Mouse (Mus musculus): Measurements from ENCODE around the gene Lipt1. TPM values are rescaled to one million over a fixed set of nuclear protein-coding genes. Genes with fewer than 3 reads are reported as not detected.

Lipt1 gene
- total RNA-seq (2014; fragmentation: Nextera tagmentation) = 16.9 and 20.0 TPM in 2 replicates
- 9.2 and 9.7 TPM in 2 replicates for total RNA-seq (2017)
- polyA plus RNA-seq (2012) = 0.88 and 1.1 TPM in 2 replicates

GRCm38 (mm10) chr1:37871704-37872103, at the start of gene Lipt1:
Gene Lipt1 (plus strand): TSS chr1:37871738.
- peak within 1 kb of the TSS; percentile 72 for H3K4me3 ChIP-seq (ENCODE audit: low read depth, low read length)
- no peaks in the 10 kb centered on the region for H3K27me3 ChIP-seq (ENCODE audit: insufficient read depth, low read length)
- DNase-seq (ENCODE audit: low spot score) = peak; percentile 22
- peaks cover 29% of the 10 kb centered on the region for H3K4me1 ChIP-seq (ENCODE audit: insufficient read depth, low read depth, low read length)
- H3K36me3 ChIP-seq (replicated peaks) = peaks cover 24% of the 10 kb centered on the region
- TF ChIP-seq CTCF (IDR thresholded peaks at IDR 0.05; ENCODE audit: low read depth, low read length) (no peak), TAL1 (conservative IDR thresholded peaks at IDR 0.05; ENCODE audit: low read depth, low read length) (no peak), GATA1 (IDR thresholded peaks at IDR 0.05; ENCODE audit: borderline replicate concordance, low read length) (no peak), GATA2 (IDR thresholded peaks at IDR 0.05; ENCODE audit: borderline replicate concordance, low read depth, low read length) (no peak), POLR2AphosphoS5 (IDR thresholded peaks at IDR 0.05; ENCODE audit: insufficient replicate concordance, low read depth, low read length) (no peak)
- H3K9me3 ChIP-seq (replicated peaks) = peaks cover 10% of the 10 kb centered on the region
- no peak for ATAC-seq (ENCODE audit: extremely low read depth, insufficient number of reproducible peaks, low FRiP score, poor library complexity, severe bottlenecking)

- DNase-seq (ENCODE audit: low spot score) (no peak), ATAC-seq (ENCODE audit: extremely low read depth, insufficient number of reproducible peaks, low FRiP score, poor library complexity, severe bottlenecking) (no peak)
- TF ChIP-seq GATA1 (IDR thresholded peaks at IDR 0.05; ENCODE audit: borderline replicate concordance, low read length) (no peak), GATA2 (IDR thresholded peaks at IDR 0.05; ENCODE audit: borderline replicate concordance, low read depth, low read length) (no peak), CTCF (IDR thresholded peaks at IDR 0.05; ENCODE audit: low read depth, low read length) (no peak), POLR2AphosphoS5 (IDR thresholded peaks at IDR 0.05; ENCODE audit: insufficient replicate concordance, low read depth, low read length) (no peak), TAL1 (conservative IDR thresholded peaks at IDR 0.05; ENCODE audit: low read depth, low read length) (no peak)
- H3K4me1 ChIP-seq (ENCODE audit: insufficient read depth, low read depth, low read length) = no peaks in the 10 kb centered on the region
- peaks cover 14% of the 10 kb centered on the region for H3K27me3 ChIP-seq (ENCODE audit: insufficient read depth, low read length)
- no peak overlapping the region for H3K4me3 ChIP-seq (ENCODE audit: low read depth, low read length)
- no peaks in the 10 kb centered on the region for H3K36me3 ChIP-seq (replicated peaks)
- H3K9me3 ChIP-seq (replicated peaks) = no peaks in the 10 kb centered on the region
These were observed 39.9 kb upstream of the Lipt1 start for GRCm38 (mm10) chr1:37831681-37832080.

GRCm38 (mm10) chr1:37846878-37847277, 24.7 kb upstream of the Lipt1 start:
- DNase-seq (ENCODE audit: low spot score) = no peak
- H3K4me3 ChIP-seq (ENCODE audit: low read depth, low read length) = no peak overlapping the region
- H3K4me1 ChIP-seq (ENCODE audit: insufficient read depth, low read depth, low read length) = no peaks in the 10 kb centered on the region
- no peak for TF ChIP-seq CTCF (IDR thresholded peaks at IDR 0.05; ENCODE audit: low read depth, low read length)
- TF ChIP-seq TAL1 (conservative IDR thresholded peaks at IDR 0.05; ENCODE audit: low read depth, low read length) = no peak
- TF ChIP-seq POLR2AphosphoS5 (IDR thresholded peaks at IDR 0.05; ENCODE audit: insufficient replicate concordance, low read depth, low read length) = no peak
- no peak for TF ChIP-seq GATA2 (IDR thresholded peaks at IDR 0.05; ENCODE audit: borderline replicate concordance, low read depth, low read length)
- no peak for TF ChIP-seq GATA1 (IDR thresholded peaks at IDR 0.05; ENCODE audit: borderline replicate concordance, low read length)
- H3K27me3 ChIP-seq (ENCODE audit: insufficient read depth, low read length) = peaks cover 15% of the 10 kb centered on the region
- H3K36me3 ChIP-seq (replicated peaks) = no peaks in the 10 kb centered on the region
- ATAC-seq (ENCODE audit: extremely low read depth, insufficient number of reproducible peaks, low FRiP score, poor library complexity, severe bottlenecking) = no peak
- no peaks in the 10 kb centered on the region for H3K9me3 ChIP-seq (replicated peaks)

GRCm38 (mm10) chr1:37850696-37851095, 20.8 kb upstream of the Lipt1 start:
- TF ChIP-seq TAL1 (conservative IDR thresholded peaks at IDR 0.05; ENCODE audit: low read depth, low read length) = no peak
- TF ChIP-seq GATA2 (IDR thresholded peaks at IDR 0.05; ENCODE audit: borderline replicate concordance, low read depth, low read length) = no peak
- no peak for TF ChIP-seq POLR2AphosphoS5 (IDR thresholded peaks at IDR 0.05; ENCODE audit: insufficient replicate concordance, low read depth, low read length)
- TF ChIP-seq GATA1 (IDR thresholded peaks at IDR 0.05; ENCODE audit: borderline replicate concordance, low read length) = no peak
- TF ChIP-seq CTCF (IDR thresholded peaks at IDR 0.05; ENCODE audit: low read depth, low read length) = no peak
- Histone ChIP-seq H3K36me3 (replicated peaks) (no peaks in the 10 kb centered on the region), H3K27me3 (ENCODE audit: insufficient read depth, low read length) (peaks cover 13% of the 10 kb centered on the region), H3K4me3 (ENCODE audit: low read depth, low read length) (no peak overlapping the region), H3K9me3 (replicated peaks) (no peaks in the 10 kb centered on the region), H3K4me1 (ENCODE audit: insufficient read depth, low read depth, low read length) (peaks cover 3% of the 10 kb centered on the region)
- ATAC-seq (ENCODE audit: extremely low read depth, insufficient number of reproducible peaks, low FRiP score, poor library complexity, severe bottlenecking) (no peak), DNase-seq (ENCODE audit: low spot score) (no peak)

- TF ChIP-seq GATA1 (IDR thresholded peaks at IDR 0.05; ENCODE audit: borderline replicate concordance, low read length) (no peak), POLR2AphosphoS5 (IDR thresholded peaks at IDR 0.05; ENCODE audit: insufficient replicate concordance, low read depth, low read length) (no peak), GATA2 (IDR thresholded peaks at IDR 0.05; ENCODE audit: borderline replicate concordance, low read depth, low read length) (no peak), TAL1 (conservative IDR thresholded peaks at IDR 0.05; ENCODE audit: low read depth, low read length) (no peak), CTCF (IDR thresholded peaks at IDR 0.05; ENCODE audit: low read depth, low read length) (no peak)
- Histone ChIP-seq H3K27me3 (ENCODE audit: insufficient read depth, low read length) (peaks cover 4% of the 10 kb centered on the region; the same call in 1 of the 2 replicates), H3K9me3 (replicated peaks) (no peaks in the 10 kb centered on the region), H3K4me1 (ENCODE audit: insufficient read depth, low read depth, low read length) (peaks cover 28% of the 10 kb centered on the region), H3K36me3 (replicated peaks) (no peaks in the 10 kb centered on the region), H3K4me3 (ENCODE audit: low read depth, low read length) (peak overlapping the region; percentile 80)
- peak; percentile 98 for DNase-seq (ENCODE audit: low spot score)
- ATAC-seq (ENCODE audit: extremely low read depth, insufficient number of reproducible peaks, low FRiP score, poor library complexity, severe bottlenecking) = peak; percentile 90
These were observed 6.8 kb upstream of the Lipt1 start for GRCm38 (mm10) chr1:37864511-37865400.

Data from G1E (cell line).